Mouse (Mus musculus) thymus, postnatal 25 days (tissue): ENCODE measurements around the gene Prr5.
A peak's percentile ranks its signal among the peaks of the same experiment; 100 is the strongest.

Experiments
- DNase-seq: peaks from one replicate; pipeline ENCODE4 v3.0.0; 2022

The Prr5 gene

DNA sequence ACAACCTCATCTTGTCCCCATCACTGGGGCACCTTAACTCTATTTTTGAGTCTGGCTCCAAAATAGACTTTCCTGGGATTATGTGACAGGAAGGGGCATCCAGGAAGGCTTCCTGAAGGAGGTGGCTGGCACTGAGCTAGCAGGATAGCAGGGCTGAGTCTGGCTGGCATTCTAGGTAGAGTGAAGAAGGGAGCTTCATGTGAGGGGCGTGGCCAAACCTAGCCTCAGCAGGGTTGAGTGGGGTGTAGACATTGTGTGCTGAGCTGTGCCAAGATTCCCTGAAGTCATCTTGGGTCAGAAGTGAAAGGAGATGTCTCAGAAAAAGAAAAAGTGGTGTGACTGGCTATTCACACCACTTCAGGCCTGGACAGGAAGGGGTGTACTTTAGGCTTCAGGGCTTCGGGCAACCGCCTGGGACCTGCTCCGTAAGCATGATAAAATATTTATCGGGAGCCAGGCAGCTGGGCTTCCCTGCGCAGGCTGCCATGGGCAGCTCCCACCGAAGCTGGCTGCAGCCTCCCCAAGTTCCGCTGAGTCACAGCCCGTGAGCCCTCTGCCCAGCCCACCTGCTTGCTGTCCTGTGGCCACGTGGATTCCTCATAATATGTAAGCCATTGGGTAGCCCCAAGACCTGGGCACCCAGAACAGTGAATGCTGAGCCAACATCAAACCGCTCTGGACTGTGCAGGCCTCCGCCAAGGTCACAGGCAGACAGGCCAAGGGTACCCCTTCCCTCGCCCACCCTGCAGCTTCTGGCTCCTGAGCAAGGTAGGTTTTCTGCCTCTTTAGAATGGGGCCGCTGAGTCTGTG lies at the start of gene Prr5:
Gene Prr5, plus strand, starts transcription at position 683 of the 810 bp plus-strand sequence.
- DNase-seq: no peak

DNA sequence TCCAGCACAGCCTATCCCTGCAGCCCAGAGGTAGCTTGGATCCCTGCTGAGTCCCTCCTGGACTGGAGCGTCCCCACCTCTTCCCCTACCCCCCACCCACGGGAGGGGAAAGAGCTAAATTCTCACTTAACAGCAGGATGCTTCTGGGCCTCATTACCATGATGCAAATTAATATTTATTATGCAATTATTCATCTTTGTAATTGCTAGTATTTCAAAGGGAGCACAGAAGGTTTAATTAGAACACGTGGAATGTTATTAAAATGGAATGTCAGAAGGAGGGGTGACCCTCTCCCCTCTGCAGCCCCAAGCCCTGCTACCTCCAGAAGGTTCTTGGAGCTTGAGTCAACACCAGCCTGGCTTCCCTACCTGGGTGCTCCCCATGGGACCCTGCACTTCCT lies 49.4 kb upstream of the Prr5 start:
- no peak for DNase-seq

DNA sequence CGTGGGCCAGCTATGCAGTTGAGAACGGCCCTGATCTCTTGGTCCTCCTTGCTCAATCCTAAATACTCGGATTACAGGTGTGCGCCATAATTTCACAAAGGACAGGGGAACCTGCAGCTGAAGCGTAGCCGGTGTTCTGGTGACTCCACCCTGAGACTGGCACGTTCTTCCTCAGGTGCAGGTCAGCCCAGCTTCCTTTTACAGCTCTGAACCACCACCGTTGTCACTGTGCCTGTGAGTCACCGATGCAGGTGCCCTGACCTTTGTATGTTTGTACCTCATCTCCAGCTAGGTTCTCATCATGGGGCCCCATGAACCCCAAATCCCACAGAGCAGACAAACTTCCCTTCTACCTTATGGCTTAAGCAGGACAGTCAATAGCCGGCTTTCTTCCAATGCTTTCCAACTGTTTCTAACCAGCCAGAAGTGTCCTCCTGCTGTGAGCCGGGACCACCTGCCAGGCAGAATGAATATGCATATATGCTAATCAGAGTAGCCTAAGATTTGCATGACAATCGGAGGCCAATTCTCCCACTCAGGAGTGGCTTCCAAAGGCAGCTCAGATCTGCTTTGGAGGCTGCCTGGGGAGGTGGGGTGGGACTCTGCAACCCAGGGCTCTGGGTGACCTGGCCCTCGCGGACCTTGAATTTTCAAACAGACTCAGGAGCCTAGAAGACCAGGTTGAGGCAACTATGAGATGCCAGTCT lies 47.5 kb upstream of the Prr5 start:
- no peak for DNase-seq

DNA sequence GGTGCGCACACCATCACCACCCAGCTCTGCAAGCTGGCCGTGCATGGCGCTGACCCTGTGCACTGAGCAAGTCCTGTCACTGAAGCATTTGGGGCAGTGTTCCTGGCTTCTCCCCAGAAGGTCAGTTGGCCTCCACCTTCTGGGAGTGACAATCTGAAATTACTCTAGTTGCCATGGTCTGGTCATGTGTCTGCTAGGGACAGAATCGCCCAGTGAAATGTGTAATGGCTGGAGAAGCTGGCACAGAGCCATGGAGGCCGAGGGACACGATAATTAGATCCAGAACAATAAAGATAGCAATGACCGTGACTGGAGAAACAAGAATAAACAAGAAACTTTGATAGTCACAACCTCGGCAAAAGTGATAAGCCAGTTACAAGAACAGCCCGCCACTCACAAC lies 44.5 kb upstream of the Prr5 start:
- no peak for DNase-seq

DNA sequence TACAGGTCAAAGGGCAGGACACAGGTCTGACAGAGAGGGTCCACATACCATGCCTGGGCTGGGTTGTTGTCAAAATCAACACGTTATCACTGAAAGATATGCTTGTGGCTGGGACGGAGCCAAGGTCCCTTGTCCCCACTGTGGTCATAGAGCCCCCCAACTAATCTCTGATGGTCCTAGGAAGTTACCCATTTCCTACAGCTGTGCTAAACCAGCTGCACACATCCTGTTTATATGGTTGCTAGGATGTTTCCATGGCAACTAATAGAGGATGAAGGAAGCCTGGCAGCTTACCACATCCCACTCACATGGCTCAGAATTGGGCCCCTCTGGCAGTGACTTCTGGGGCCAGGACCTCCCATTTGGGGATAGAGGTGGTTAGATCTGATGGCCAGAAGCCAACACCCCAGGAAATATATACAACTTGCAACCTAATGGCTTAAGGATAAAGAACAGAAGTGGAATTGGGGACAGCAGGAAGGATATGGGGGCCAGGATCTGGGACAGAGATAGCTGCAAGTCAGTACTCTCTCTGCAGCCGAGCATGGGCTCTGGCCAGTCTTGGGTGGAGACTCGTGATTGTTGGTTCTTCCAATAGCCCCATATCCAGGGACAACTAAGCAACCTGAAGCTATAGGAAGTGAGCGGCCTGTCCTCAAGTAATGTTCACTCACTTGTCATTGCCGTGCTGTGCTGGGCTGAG lies 43.6 kb upstream of the Prr5 start:
- no peak for DNase-seq

DNA sequence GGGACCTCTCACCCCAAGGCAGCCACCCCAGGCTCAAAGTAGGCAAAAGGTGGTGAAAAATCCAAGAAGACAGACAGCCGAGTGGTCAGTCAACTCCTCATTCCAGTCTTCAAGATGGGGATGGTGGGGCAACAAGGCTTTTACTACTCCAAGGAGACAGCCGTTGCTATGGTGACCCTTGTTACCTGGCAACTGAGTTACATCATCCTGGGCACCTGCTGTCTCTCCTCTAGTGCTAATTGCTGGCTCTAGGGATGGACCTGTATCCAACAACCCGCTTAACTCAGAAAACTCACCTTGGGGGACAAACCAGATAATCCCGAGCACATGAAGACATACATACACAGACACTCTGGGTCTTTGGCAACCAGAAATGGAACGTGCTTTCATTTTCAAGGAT lies 42.1 kb upstream of the Prr5 start:
- DNase-seq: no peak

DNA sequence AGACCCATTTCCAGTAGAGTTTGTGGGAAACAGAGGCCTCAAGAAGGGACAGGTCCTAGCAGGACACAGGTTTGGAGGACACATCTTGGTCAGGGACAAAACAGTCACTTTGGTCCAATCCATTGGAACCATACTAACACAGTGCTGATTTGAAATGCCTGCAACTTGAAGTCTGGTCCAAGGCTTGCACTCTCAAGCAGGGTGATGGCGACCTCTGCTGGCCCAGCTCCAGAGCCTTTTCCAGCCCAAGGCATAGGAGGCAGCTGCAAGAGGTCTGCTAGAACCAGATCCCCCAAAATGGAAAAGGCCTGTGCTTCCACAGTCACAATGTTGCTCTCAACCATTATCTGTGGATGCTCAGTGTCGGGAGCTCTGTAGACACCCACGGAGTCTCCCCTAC lies 39.7 kb upstream of the Prr5 start:
- DNase-seq: peak; percentile 41

DNA sequence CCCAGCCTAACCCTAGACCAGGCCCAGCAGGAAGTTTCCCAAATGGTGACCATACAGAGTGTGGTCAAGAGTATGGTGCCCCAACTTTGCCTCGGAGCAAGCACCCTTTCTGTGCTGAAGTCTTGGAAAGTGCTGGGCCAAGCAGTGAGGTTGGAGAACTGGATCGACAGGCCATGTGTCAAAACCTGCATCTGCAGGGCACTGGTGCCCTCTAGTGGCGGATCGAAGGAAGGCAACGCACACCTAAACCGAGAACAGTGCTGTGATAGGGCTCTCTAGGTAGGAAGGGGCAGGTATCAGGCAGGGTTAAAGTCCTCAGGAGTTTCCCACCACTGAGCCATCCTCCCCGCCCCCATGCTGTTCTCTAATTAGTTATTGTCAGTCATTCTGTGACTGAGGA lies 37.9 kb upstream of the Prr5 start:
- DNase-seq: peak; percentile 72

DNA sequence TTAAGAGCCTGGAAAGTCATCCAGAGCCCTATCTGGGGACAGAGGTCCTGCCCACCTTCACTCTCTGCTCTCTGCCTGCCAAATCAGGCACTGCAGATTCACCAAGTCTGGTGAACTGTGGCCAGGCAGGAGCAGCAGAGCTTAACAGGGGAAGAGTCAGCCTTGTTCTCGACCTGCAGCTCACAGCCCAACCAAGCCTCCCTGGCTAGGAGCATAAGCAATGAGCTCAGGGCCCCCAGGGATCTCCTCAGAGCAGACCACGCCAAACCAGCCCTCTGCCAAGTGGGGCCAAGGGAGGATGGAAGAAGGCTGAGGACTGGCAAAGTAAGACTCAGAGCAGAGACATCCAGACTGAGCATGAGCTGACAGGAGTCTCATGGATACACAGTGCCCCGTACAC lies 35.1 kb upstream of the Prr5 start:
- no peak for DNase-seq

DNA sequence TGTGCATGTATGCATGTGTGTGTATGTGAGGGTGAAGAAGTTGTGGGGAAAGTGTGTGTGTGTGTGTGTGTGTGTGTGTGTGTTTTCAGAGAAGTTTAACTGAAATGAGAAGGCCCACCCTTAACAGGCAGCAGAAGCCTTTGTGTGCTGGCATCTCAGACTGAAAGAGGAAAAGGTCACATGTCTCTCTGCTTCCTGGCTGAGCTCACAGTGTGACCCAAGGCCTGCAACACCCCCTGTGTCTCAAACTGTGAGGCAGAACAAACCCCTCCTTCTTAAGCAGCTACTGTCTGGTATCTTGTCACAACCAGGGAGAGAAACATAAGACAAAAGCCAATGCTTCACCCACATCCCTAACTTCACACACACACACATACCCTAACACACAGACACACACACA lies 31.0 kb upstream of the Prr5 start:
- no peak for DNase-seq

DNA sequence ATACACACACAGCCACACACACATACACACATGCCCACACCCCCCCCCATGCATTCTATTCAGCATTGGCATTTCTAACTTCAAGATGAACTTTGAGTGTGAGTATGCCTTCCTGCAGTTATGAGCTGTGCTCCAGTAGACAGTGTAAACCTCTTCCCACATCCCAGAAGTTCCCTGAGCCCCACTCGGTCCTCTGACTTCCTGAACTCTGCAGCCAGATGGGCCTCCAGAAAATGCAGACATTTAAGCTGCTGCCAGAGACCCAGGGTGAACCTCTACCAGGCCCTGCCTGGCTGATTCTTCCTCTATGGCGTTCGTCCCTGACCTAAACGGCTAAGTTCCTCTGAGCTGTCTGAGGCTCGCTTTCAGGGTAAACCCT lies 30.4 kb upstream of the Prr5 start:
- no peak for DNase-seq

DNA sequence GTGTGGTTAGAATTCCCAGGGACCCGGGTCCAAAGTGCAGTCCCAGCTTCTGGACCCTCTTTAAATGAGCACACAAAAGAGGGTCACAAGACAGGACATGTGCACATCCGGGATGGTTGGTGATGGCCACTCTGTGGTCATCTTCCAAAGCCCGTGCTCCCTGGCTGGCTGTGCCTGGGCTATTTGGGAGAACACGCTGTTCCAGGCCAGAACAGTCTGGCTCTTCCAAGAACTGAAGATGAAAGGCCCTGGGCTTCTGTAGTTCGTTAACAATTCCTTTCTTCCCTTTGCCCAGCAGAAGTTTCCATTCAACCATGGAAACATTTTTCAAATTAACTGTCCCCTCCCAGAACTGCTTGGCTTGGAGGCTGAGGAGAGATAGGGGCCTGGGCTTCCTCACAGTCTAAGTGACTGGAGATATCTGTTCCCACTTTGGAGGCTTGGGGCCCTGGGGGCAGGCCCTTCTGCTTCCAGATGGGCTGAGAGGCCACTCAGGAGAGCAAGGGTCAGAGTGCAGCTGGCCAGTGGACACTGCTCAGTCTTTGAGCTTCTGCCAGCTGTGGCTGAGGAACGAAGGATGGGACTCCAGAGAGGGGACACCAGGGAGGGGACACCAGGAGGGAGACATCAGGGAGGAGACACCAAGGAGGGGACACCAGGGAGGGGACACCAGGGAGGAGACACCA lies 29.8 kb upstream of the Prr5 start:
- no peak for DNase-seq

DNA sequence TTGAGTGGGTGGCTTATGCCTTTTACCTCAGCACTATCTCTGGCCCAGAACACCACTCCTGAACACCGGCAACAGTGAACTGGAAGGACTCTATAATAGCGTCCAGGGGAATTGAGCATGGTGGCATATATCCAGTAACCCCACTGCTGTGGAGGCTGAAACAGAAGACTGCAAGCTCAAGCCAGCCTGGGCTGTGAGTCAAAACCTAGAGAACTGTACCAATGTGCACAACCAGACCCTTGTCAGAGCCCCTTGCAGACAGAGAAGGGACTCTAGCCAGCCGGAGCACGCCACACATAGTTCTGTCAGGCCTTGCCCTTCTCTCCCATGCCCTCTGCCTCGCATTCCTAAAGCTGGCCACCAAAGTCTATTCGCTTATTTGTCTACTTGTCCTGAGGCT lies 28.7 kb upstream of the Prr5 start:
- DNase-seq: no peak

DNA sequence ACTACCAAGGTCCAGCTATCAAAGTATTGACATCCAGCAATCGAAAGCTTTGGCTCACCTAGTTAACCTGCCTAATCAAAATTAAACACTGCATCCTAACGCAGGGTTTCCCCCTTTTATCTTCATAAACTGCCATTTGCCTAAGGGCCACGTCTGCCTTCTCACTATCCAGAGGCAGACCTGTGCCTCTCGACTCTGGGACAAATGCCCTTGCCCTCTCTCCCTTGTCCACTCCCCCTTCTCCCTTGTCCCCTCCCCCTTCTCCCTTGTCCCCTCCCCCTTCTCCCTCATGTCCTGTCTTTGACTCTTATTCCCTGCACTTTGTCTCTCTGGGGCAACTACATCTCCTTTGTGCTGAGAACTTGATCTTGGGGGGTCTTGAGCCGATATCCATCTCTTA lies 28.3 kb upstream of the Prr5 start:
- no peak for DNase-seq

DNA sequence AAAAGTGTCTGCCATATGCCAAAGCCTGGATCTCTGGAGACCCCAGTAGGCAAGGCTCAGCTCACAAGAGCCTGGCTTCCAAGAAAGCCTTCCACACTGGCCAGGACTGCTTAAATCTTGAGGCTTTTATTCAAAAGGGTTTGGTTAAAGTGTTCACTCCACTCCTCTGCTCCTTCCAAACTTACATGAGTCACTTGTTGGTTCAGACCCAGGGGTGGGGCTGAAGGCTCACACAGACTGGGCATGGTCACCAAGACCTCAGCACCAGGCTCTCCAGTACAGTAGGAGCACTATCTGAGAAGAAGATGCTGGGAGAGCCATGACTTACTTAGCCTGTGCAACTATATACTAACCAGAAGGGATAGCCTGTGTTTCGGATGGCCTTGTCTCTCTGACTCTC lies 27.5 kb upstream of the Prr5 start:
- no peak for DNase-seq

DNA sequence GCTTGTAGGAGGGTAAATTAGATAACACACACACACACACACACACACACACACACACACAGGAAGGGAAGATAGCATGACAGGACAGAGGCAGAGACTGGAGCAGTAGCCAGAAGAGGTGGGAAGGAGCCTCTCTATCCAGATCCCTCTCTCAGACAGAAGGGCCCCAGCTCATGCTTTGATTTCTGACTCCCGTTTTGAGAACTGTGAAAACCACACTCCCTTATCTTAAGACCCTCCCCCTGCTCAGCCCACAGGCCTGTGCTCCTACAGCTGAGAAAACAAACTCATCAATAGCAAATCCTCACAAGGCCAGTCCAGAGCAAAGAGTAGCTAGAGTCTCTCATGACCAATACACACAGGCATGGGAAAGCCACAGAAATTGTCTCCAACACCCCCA lies 26.2 kb upstream of the Prr5 start:
- DNase-seq: no peak

DNA sequence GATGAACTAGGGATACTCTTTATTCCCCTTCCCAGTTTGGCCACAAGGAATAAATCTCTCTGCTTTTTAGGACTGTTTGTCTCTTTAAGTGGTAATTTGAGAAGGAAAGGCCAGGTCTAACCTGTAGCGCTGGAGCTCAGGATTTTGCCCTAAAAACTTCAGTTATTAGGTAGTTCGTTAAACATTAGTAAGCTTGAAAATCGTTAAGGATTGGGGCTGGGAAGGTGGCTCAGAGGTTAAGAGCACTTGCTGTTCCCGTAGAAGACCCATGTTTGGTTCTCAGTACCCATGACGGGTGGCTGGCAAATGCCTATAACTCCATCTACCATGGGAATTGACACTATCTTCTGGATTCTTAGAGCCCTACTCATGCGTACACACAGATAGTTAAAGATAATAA lies 17.9 kb upstream of the Prr5 start:
- DNase-seq: no peak

DNA sequence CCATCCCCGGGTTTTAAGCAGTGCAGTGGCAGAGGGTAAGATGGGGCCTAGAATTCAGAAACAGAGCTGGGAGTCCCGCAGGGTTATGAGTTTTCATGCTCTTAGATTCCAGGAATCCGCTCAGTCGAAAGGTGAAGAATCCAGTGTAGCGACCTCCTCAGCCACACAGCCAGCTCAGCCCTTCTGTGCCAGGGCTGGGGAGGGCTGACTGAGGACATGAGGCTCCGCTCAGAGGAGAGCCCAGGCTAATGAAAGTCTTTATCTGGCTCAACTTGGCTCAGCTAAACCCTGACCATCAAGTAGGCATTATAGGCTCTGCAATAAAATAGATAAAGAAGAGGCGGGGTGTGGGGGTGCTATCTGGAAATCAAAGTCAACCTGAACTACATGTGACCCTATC lies 16.3 kb upstream of the Prr5 start:
- no peak for DNase-seq

DNA sequence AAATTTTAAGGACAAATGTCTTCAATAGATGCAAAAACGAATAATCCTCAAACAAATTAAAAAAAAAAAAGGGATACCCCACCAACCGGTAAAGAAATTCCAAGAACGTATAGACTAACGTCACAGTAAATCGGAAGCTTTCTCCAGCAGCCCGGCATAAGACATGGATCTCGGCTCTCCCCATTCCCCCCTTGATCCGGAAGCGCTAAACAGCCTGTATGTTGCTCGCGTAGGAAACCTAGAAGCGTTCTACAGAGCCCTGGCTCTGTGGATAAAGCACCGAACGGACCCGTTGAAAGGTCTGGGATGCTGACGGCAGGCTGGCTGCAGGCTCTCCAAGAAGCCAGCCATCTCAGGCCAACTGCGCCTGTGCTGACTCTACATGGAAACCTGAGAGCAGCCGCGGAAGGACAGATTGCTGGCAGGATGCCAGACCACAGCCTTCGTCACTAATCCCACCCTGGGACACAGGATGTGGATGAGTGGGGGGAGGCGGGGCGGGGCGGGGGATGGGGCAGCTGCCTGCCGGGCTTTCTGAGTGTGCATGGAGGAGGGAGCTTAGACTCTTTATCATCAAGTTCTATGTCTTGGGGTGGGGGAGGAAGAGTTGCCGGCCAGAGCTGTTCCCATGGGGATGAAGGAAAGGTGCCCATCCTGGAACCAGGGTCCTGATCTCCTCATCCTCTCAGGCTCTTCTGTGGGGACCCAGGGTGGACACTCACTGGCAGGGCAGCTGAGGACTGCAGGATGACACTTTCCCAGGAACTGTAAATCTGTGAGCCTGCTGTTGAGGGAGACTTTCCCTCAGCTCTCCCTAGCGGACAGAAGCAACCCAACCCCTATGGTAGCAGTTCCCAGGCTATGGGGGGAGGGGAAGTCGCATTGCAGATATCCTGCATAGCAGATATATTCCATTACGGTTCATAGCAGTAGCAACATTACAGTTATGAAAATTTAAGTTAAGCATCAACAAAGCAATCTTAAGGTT lies 15.1 kb upstream of the Prr5 start:
- DNase-seq: peak; percentile 68

DNA sequence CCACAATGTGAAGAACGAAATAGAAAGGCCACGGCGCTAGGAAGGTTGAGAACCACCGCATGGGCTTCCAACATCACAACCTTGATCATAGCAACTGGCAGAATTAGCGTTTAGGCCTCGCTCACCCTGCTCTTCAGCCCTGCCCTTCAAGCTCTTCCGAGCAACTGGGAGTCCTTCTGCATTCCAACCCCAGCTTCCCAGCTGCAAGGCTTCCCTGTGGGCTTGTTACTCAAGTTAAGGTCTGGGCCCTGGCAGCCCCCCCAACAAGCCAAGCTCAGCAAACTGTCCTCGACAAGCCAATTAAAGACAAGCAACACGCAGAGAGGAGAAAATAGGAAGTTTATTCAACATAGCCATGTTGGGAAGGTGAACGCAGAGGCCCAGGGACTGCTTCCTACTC lies 14.4 kb upstream of the Prr5 start:
- no peak for DNase-seq

DNA sequence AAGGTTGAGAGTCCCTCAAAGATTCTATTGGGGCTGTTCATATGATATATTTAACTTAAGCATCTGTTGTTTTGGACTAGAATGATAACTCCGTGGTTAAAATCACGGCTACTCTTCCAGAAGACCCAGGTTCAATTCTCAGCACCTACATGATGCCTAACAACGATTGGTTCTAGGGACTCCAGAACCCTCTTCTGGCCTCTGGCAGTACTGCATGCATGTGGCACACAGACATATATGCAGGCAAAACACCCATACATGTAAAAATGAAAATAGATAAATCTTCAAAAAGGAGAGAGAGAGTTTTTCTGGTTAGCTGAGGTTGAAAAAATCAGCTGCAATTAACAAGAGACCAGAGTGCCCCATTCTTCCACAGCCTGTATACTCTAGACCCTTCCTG lies 12.7 kb upstream of the Prr5 start:
- DNase-seq: no peak

DNA sequence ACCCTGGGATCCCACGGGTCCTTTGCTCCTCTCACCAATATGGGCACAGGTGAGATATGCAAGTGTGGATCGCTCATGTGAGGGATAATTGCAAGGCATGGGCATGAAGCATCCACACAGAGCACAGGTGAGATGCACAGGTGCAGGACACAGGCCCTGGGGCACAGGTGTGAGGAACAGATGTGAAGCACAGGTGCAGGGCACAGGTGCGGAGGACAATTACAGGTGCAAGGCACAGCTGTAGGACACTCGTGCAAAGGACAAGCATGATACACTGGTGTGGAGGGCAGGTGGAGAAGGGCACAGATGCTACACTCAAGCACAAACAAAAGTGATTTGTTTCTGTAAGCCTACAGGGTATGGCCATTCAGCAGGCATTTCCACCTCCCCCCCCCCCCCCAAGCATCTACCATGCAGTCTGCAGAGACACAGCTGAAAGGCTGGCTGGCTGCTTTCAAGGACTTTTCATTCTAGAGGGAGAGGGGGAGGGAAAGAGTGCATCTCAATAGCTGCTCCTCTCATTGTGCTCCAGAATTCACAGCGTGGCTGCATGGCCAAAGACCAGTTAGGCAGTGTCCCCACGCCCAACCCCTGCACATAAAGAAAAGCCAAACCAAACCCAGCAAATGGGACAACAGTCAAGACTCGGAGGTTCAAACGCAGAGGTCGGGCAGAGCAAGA lies 11.9 kb upstream of the Prr5 start:
- DNase-seq: no peak
